Mouse (Mus musculus): ENCODE data around the gene Spryd3.

- no peak for TF ChIP-seq CTCF (IDR thresholded peaks at IDR 0.05; ENCODE audit: low read depth)
- no peak; the same call in 1 of the 2 replicates for TF ChIP-seq EP300 (IDR thresholded peaks at IDR 0.05; ENCODE audit: low read depth)
Measured at GRCm38 (mm10) chr15:102103371-102103946, 32.6 kb downstream of the Spryd3 start.

All from heart, postnatal 0 days (tissue).